In the genomic region with DNA sequence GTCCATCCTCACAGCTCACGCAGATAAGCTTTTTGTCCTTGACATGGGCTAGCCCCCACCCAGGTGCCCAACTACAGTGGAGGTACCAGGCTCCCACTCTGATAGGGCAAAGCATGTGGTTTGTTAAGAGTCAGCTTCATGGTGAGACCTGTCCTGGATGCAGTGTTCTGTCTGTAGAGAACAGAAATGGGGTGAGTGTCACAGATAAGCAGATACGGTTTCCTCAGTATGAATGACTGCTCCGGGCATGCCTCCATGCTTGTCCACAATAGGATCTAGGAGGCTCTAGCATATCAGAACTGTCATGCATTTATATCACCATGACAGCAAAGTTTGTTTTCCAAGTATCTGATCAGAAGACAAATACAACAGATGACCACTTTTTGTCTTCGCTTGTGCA, we compare ENCODE assay signal across 19 mouse cellular contexts. TPM values are rescaled to one million over a fixed set of nuclear protein-coding genes. Genes with fewer than 3 reads are reported as not detected.
DNase-seq lines count a peak whose midpoint lies in the region; ATAC-seq and TF ChIP-seq lines count a peak whose summit lies in the region.
"Had no signal": no experiment of that assay in that cellular context is flagged by ENCODE, and none has a peak within 500 bp of the region (broad histone marks: within the 10 kb centered on the region; RNA-seq: fewer than 3 reads in every experiment).

No protein-coding gene starts in this region.

- H3K36me3 ChIP-seq in liver, embryonic 11.5 days (ENCODE audit: control insufficient read depth, insufficient read depth, low read length) = peaks cover 11% of the 10 kb centered on the region
- peaks cover 39% of the 10 kb centered on the region for H3K36me3 ChIP-seq in embryonic facial prominence, embryonic 13.5 days
- peaks cover 21% of the 10 kb centered on the region for H3K36me3 ChIP-seq in limb, embryonic 14.5 days (ENCODE audit: control insufficient read depth, insufficient read depth, low read length)
- H3K36me3 ChIP-seq in liver, postnatal 0 days (replicated peaks; ENCODE audit: insufficient read depth, low read length) = peaks cover 32% of the 10 kb centered on the region

- no peak for TF ChIP-seq CTCF in liver, postnatal 0 days (IDR thresholded peaks at IDR 0.05; ENCODE audit: low read depth)

- no peak for TF ChIP-seq EP300 in liver, postnatal 0 days (IDR thresholded peaks at IDR 0.05; ENCODE audit: low read depth)

- ATAC-seq in liver, embryonic 11.5 days (replicated peaks; ENCODE audit: low FRiP score) = peak; percentile 54; the same call in 1 of the 2 replicates
- ATAC-seq in embryonic facial prominence, embryonic 13.5 days (ENCODE audit: insufficient number of reproducible peaks, insufficient read depth, low FRiP score, low TSS enrichment, low read depth) = no peak
- no peak for ATAC-seq in limb, embryonic 14.5 days (ENCODE audit: low FRiP score, low read depth)
- peak; percentile 25; the same call in 1 of the 2 replicates for ATAC-seq in liver, postnatal 0 days
- no peak for ATAC-seq in megakaryocyte, adult 5-6 weeks (ENCODE audit: poor library complexity, severe bottlenecking)
- ATAC-seq: forebrain, embryonic 14.5 days had no signal

- no peaks in the 10 kb centered on the region for H3K27me3 ChIP-seq in liver, embryonic 11.5 days (replicated peaks; ENCODE audit: control insufficient read depth, insufficient read depth, low read length)
- H3K27me3 ChIP-seq in embryonic facial prominence, embryonic 13.5 days = no peaks in the 10 kb centered on the region
- no peaks in the 10 kb centered on the region for H3K27me3 ChIP-seq in limb, embryonic 14.5 days (ENCODE audit: control insufficient read depth, insufficient read depth, low read length)
- no peaks in the 10 kb centered on the region for H3K27me3 ChIP-seq in liver, postnatal 0 days (ENCODE audit: insufficient read depth, low read length)

- 75% methylated on average over 4 of the region's 4 CpGs for WGBS in liver, embryonic 11.5 days
- 89% methylated on average over 4 of the region's 4 CpGs for WGBS in embryonic facial prominence, embryonic 13.5 days
- WGBS in limb, embryonic 14.5 days = 93% methylated on average over 4 of the region's 4 CpGs
- 70% methylated on average over 4 of the region's 4 CpGs for WGBS in liver, postnatal 0 days (ENCODE audit: insufficient replicate concordance)

- H3K27ac ChIP-seq in liver, embryonic 11.5 days (ENCODE audit: low read depth, low read length) = no peak overlapping the region
- peak overlapping the region; percentile 97 for H3K27ac ChIP-seq in embryonic facial prominence, embryonic 13.5 days
- H3K27ac ChIP-seq in limb, embryonic 14.5 days (replicated peaks; ENCODE audit: low read depth, low read length) = peak overlapping the region; percentile 89
- no peak overlapping the region for H3K27ac ChIP-seq in liver, postnatal 0 days (ENCODE audit: low read depth)
- H3K27ac ChIP-seq: heart, embryonic 10.5 days; hindbrain, embryonic 10.5 days had no signal

- TF ChIP-seq POLR2A in limb, embryonic 14.5 days (IDR thresholded peaks at IDR 0.05; ENCODE audit: borderline replicate concordance, extremely low read depth, insufficient read depth, insufficient read length) = no peak

- H3K4me2 ChIP-seq in liver, embryonic 11.5 days = no peak overlapping the region
- no peak overlapping the region for H3K4me2 ChIP-seq in embryonic facial prominence, embryonic 13.5 days
- H3K4me2 ChIP-seq in limb, embryonic 14.5 days (replicated peaks; ENCODE audit: low read depth, low read length, severe bottlenecking) = no peak overlapping the region
- no peak overlapping the region for H3K4me2 ChIP-seq in liver, postnatal 0 days (ENCODE audit: low read depth, low read length)

- no peak for DNase-seq in liver, embryonic 11.5 days (ENCODE audit: low spot score)
- no peak for DNase-seq in liver
- no peak for DNase-seq in limb, embryonic 14.5 days (ENCODE audit: low spot score)
- peak; percentile 8 for DNase-seq in liver, postnatal 0 days
- DNase-seq in ovary, postnatal 10 days (ENCODE audit: low spot score) = no peak
- no peak for DNase-seq in frontal cortex, postnatal 14 days (ENCODE audit: low spot score in 2 of 2)
- DNase-seq: cerebellum, adult 9-10 months; gastrocnemius, postnatal 25 days; kidney, adult 11 months; kidney, postnatal 14 days; lung, postnatal 14 days; thymus, postnatal 14 days had no signal

- no peaks in the 10 kb centered on the region for H3K9me3 ChIP-seq in liver, embryonic 11.5 days (ENCODE audit: control insufficient read depth, low read length)
- H3K9me3 ChIP-seq in embryonic facial prominence, embryonic 13.5 days = no peaks in the 10 kb centered on the region
- no peaks in the 10 kb centered on the region for H3K9me3 ChIP-seq in limb, embryonic 14.5 days (ENCODE audit: control insufficient read depth, low read length)
- no peaks in the 10 kb centered on the region for H3K9me3 ChIP-seq in liver, postnatal 0 days (ENCODE audit: low read length)
- H3K9me3 ChIP-seq: heart, embryonic 10.5 days; hindbrain, embryonic 10.5 days had no signal

- no peak overlapping the region for H3K9ac ChIP-seq in liver, embryonic 11.5 days (ENCODE audit: low read depth, low read length)
- H3K9ac ChIP-seq in embryonic facial prominence, embryonic 13.5 days = no peak overlapping the region
- no peak overlapping the region for H3K9ac ChIP-seq in limb, embryonic 14.5 days (ENCODE audit: low read depth, low read length, severe bottlenecking)
- no peak overlapping the region for H3K9ac ChIP-seq in liver, postnatal 0 days (replicated peaks)

- H3K4me3 ChIP-seq in liver, embryonic 11.5 days (ENCODE audit: low read depth, low read length) = no peak overlapping the region
- H3K4me3 ChIP-seq in embryonic facial prominence, embryonic 13.5 days = no peak overlapping the region
- no peak overlapping the region for H3K4me3 ChIP-seq in limb, embryonic 14.5 days (replicated peaks; ENCODE audit: low read length)
- no peak overlapping the region for H3K4me3 ChIP-seq in liver, postnatal 0 days (ENCODE audit: low read depth, low read length)
- H3K4me3 ChIP-seq: erythroblast, embryonic 14.5 days; heart, embryonic 10.5 days; hindbrain, embryonic 10.5 days had no signal

- no peaks in the 10 kb centered on the region for H3K4me1 ChIP-seq in liver, embryonic 11.5 days (replicated peaks; ENCODE audit: control insufficient read depth, insufficient read depth, low read length)
- peaks cover 27% of the 10 kb centered on the region for H3K4me1 ChIP-seq in embryonic facial prominence, embryonic 13.5 days
- H3K4me1 ChIP-seq in limb, embryonic 14.5 days (ENCODE audit: control insufficient read depth, insufficient read depth, low read length) = peaks cover 28% of the 10 kb centered on the region
- no peaks in the 10 kb centered on the region for H3K4me1 ChIP-seq in liver, postnatal 0 days (ENCODE audit: insufficient read depth)
- H3K4me1 ChIP-seq: heart, embryonic 10.5 days had no signal

RNA-seq across cellular contexts. Expression of gene Tes3-ps, which starts 27.2 kb away (rescaled TPM):
- 1.2 and 1.7 TPM in 2 replicates for polyA plus RNA-seq in liver, embryonic 11.5 days (2014; fragmentation: Nextera tagmentation; extraction: Ambion mirVana)
- 1.4 and 2.7 TPM in 2 replicates for polyA plus RNA-seq in embryonic facial prominence, embryonic 13.5 days (2015; fragmentation: Nextera tagmentation; extraction: Ambion mirVana)
- 0.15 and 0.20 TPM in 2 replicates for polyA plus RNA-seq in limb, embryonic 14.5 days (2012; rRNA removed)
- 0.58 and 0.91 TPM in 2 replicates for polyA plus RNA-seq in limb, embryonic 14.5 days (2014; fragmentation: Nextera tagmentation; extraction: Ambion mirVana)
- 0.47 TPM in 2 replicates for polyA plus RNA-seq in liver, postnatal 0 days (2015; fragmentation: Nextera tagmentation; extraction: Ambion mirVana)
- total RNA-seq in megakaryocyte, adult 5-6 weeks (2015) = 0.71 and 1.1 TPM in 2 replicates
- 1.8 and 3.9 TPM in 2 replicates for total RNA-seq in megakaryocyte, adult 5-6 weeks (2017)

RNA-seq across cellular contexts. Expression of gene Ecm2, which starts 38.7 kb away (rescaled TPM):
- polyA plus RNA-seq in liver, embryonic 11.5 days (2014; fragmentation: Nextera tagmentation; extraction: Ambion mirVana) = 0.44 and 0.56 TPM in 2 replicates
- polyA plus RNA-seq in embryonic facial prominence, embryonic 13.5 days (2015; fragmentation: Nextera tagmentation; extraction: Ambion mirVana) = 1.3 and 1.4 TPM in 2 replicates
- polyA plus RNA-seq in limb, embryonic 14.5 days (2012; rRNA removed) = 3.4 and 4.6 TPM in 2 replicates
- 2.5 and 2.8 TPM in 2 replicates for polyA plus RNA-seq in limb, embryonic 14.5 days (2014; fragmentation: Nextera tagmentation; extraction: Ambion mirVana)
- polyA plus RNA-seq in liver, postnatal 0 days (2015; fragmentation: Nextera tagmentation; extraction: Ambion mirVana) = 0.31 and 0.38 TPM in 2 replicates
- not detected in 2 replicates for total RNA-seq in megakaryocyte, adult 5-6 weeks (2015)
- 0.07 TPM in 1 of 2 replicates, not detected in the other for total RNA-seq in megakaryocyte, adult 5-6 weeks (2017)
- total RNA-seq: neutrophil, adult 5-6 weeks had no signal
- polyA plus RNA-seq: erythroblast, embryonic 14.5 days had no signal

RNA-seq across cellular contexts. Expression of gene Ippk, which starts 44.8 kb away (rescaled TPM):
- polyA plus RNA-seq in liver, embryonic 11.5 days (2014; fragmentation: Nextera tagmentation; extraction: Ambion mirVana) = 19.0 and 23.7 TPM in 2 replicates
- polyA plus RNA-seq in embryonic facial prominence, embryonic 13.5 days (2015; fragmentation: Nextera tagmentation; extraction: Ambion mirVana) = 13.7 and 14.4 TPM in 2 replicates
- polyA plus RNA-seq in limb, embryonic 14.5 days (2012; rRNA removed) = 9.0 and 9.8 TPM in 2 replicates
- 14.3 and 14.5 TPM in 2 replicates for polyA plus RNA-seq in limb, embryonic 14.5 days (2014; fragmentation: Nextera tagmentation; extraction: Ambion mirVana)
- 5.9 and 6.0 TPM in 2 replicates for polyA plus RNA-seq in liver, postnatal 0 days (2015; fragmentation: Nextera tagmentation; extraction: Ambion mirVana)
- total RNA-seq in megakaryocyte, adult 5-6 weeks (2015) = 2.5 and 3.1 TPM in 2 replicates
- 5.9 and 7.4 TPM in 2 replicates for total RNA-seq in megakaryocyte, adult 5-6 weeks (2017)

Comparison
In these comparisons a context has a peak if more than half of its experiments do, and no peak if none do; other contexts are left out.
1. ATAC-seq: peak in liver, embryonic 11.5 days (single experiment) and liver, postnatal 0 days (single experiment); none in embryonic facial prominence, embryonic 13.5 days (single experiment), limb, embryonic 14.5 days (single experiment) and megakaryocyte, adult 5-6 weeks (single experiment).
2. H3K27ac ChIP-seq: peak in embryonic facial prominence, embryonic 13.5 days (single experiment) and limb, embryonic 14.5 days (single experiment); none in liver, embryonic 11.5 days (single experiment) and liver, postnatal 0 days (single experiment).